Mouse (Mus musculus): ENCODE data around the gene Six4.
"Not testable (repeated sequence)": the region's sequence is repeated elsewhere in the genome, so short reads cannot be mapped to it uniquely, and the experiment has no call there.

Six4 gene

GRCm38 (mm10) chr12:73113196-73113595, at the start of gene Six4:
Gene Six4, minus strand, starts transcription at chr12:73113456.
- peak; percentile 94 for DNase-seq (ENCODE audit: low read depth, low spot score)

- no peak for DNase-seq (ENCODE audit: low read depth, low spot score)
Measured at GRCm38 (mm10) chr12:73162408-73163181, 49.3 kb upstream of the Six4 start.

GRCm38 (mm10) chr12:73160341-73160740, 47.1 kb upstream of the Six4 start:
- DNase-seq (ENCODE audit: low read depth, low spot score), result no peak

GRCm38 (mm10) chr12:73154150-73154549, 40.9 kb upstream of the Six4 start:
- DNase-seq (ENCODE audit: low read depth, low spot score), result no peak

GRCm38 (mm10) chr12:73151038-73151437, 37.8 kb upstream of the Six4 start:
- not testable (repeated sequence) for DNase-seq (ENCODE audit: low read depth, low spot score)

- no peak for DNase-seq (ENCODE audit: low read depth, low spot score)
Measured at GRCm38 (mm10) chr12:73147236-73147635, 34.0 kb upstream of the Six4 start.

GRCm38 (mm10) chr12:73140732-73141131, 27.5 kb upstream of the Six4 start:
- DNase-seq (ENCODE audit: low read depth, low spot score), result no peak

GRCm38 (mm10) chr12:73125250-73125649, 12.0 kb upstream of the Six4 start:
- DNase-seq (ENCODE audit: low read depth, low spot score), result no peak

GRCm38 (mm10) chr12:73123093-73124041, 10.1 kb upstream of the Six4 start, which contains the start of gene Mnat1:
Gene Mnat1, plus strand, starts transcription at chr12:73123717.
- DNase-seq (ENCODE audit: low read depth, low spot score), result peak; percentile 92

GRCm38 (mm10) chr12:73112326-73113087, 749 bp downstream of the Six4 start:
- peak; percentile 31 for DNase-seq (ENCODE audit: low read depth, low spot score)

GRCm38 (mm10) chr12:73111561-73112325, 1.5 kb downstream of the Six4 start:
- DNase-seq (ENCODE audit: low read depth, low spot score), result peak; percentile 32

GRCm38 (mm10) chr12:73110431-73111111, 2.7 kb downstream of the Six4 start:
- DNase-seq (ENCODE audit: low read depth, low spot score), result peak; percentile 43

- no peak for DNase-seq (ENCODE audit: low read depth, low spot score)
Measured at GRCm38 (mm10) chr12:73107821-73108220, 5.4 kb downstream of the Six4 start.

- DNase-seq (ENCODE audit: low read depth, low spot score), result peak; percentile 31
Measured at GRCm38 (mm10) chr12:73103713-73104112, 9.5 kb downstream of the Six4 start.

GRCm38 (mm10) chr12:73098593-73098992, 14.7 kb downstream of the Six4 start:
- DNase-seq (ENCODE audit: low read depth, low spot score), result no peak

- peak; percentile 71 for DNase-seq (ENCODE audit: low read depth, low spot score)
Measured at GRCm38 (mm10) chr12:73096177-73096576, 17.1 kb downstream of the Six4 start.

- no peak for DNase-seq (ENCODE audit: low read depth, low spot score)
Measured at GRCm38 (mm10) chr12:73094605-73095004, 18.7 kb downstream of the Six4 start.

GRCm38 (mm10) chr12:73094189-73094588, 19.1 kb downstream of the Six4 start:
- no peak for DNase-seq (ENCODE audit: low read depth, low spot score)

GRCm38 (mm10) chr12:73090672-73091335, 22.5 kb downstream of the Six4 start:
- DNase-seq (ENCODE audit: low read depth, low spot score), result no peak

GRCm38 (mm10) chr12:73088911-73089310, 24.3 kb downstream of the Six4 start:
- peak; percentile 84 for DNase-seq (ENCODE audit: low read depth, low spot score)
